Mouse (Mus musculus): ENCODE measurements around the gene 2210016L21Rik.

The 2210016L21Rik gene

DNA sequence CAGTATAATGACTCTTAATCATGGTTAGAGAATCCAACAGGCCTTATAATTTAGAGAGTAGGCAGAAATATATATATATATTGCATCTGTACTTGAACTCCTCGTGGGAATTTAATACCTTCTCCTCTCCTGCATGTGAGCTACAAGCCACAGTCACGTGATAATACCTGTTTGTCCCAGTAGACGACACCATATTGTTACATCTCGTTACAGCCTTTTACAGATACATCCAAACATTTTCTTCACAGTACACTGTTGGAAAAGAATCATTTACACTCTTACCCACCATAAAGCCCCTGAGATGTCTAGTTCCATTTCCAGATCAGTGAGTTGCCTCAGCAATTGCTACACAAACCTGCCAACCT, 790 bp downstream of the 2210016L21Rik start:
- DNase-seq (ENCODE audit: low spot score): no peak

DNA sequence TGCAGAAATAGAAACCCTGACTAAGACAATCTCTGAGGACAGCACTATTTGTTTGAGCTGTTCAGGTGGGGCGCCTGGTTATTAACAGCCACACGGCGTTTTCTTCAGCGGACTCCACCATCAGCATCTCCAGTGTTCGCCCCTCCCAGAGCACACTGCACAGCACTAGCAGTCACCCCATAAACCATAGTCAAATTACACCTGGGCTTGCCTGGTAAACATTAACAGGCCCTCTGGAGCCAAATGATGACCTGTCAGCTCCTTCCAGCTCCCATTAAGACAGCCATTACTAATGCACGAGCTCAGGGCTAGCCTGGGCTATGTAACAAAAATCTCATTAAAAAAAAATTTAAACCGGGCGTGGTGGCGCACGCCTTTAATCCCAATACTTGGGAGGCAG, 3.1 kb downstream of the 2210016L21Rik start:
- DNase-seq (ENCODE audit: low spot score): no peak

DNA sequence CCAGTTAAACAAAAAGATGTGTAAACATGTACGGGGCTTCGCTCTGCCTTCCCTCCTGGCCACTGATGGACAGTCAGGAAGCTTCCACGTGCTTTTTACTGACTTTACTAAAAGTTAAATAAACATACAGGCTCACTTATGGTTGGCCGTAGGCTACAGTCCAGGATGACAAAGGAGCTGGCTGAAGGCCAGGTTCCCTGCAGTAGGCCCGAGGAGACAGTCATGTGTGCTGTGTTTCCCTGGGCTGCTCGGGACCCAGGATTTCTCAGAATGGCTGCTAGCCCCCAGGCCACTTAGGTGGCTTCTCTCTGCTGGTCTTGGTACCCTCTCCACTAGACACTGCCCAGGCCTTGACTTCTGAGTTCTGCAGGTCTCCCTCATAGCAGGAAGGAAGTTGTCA, 6.9 kb downstream of the 2210016L21Rik start:
- no peak for DNase-seq (ENCODE audit: low spot score)

DNA sequence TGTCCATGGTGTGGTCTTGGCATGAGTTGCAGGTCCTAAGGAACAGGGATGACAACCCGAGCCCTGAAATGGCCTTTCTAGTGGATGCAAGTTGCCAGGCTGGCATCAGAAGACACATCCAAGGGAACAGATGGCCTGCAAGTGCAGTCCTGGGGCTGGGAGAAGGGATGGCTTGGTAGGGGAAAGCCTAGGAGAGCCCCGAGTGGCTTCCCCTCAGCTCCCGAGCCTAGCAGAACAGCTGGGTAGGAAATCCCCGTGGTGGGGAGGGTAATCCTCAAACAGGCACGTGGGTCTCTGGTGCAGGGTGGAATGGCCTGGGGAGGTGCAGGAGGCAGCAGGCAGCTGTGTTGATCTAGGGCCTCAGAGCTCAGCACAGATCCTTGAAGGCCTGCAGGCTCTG, 7.4 kb downstream of the 2210016L21Rik start:
- DNase-seq (ENCODE audit: low spot score): no peak

GRCm38 (mm10) chr5:114949812-114950211, 7.9 kb downstream of the 2210016L21Rik start:
- no peak for DNase-seq (ENCODE audit: low spot score)

DNA sequence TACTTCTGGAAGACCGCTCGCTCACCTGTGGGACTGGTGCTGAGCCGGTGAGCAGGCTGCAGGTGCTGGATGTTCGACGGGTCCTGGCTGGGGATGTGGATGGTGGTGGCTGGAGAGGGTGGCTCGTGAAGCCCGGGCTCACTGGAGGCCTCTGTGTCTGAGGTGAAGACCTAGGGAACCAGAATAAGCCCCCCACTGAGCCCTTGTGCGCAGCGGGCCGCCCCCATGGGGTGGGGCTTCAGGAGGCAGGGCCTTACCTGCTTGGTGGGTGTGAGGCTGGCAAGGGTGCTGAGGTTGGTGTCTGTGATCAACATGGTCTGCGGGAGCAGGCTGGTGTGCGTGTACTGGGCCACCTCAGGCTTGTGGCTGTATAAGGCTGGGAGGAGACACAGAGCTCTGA, 8.7 kb downstream of the 2210016L21Rik start:
- DNase-seq (ENCODE audit: low spot score): no peak

DNA sequence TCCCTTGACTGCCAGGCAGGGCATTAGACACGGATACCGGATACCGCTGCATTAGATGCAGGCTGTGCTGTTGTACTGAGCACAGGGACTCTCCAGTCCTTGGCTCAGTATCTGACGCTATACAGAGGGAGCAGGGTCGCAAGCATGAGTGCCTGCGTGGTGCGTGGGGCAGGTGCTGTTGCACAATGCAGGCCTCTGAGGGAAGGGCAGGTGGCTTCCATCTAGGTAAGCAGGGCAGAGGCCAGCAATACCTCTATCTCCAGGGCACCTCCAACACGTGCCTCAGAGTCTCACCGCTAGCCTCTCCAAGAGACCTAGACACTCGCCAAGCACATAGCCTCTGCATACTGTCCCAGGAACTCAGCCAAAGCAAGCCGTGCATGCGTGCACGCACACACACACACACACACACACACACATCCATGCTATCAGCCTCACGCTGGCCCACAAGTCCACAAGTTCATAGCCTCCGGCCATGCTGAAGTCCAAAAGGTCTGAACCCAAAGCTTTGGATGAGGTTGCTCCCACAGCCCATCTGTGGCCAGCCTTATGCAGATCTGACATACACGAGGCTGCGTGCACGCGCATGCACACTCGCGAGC, 9.4 kb downstream of the 2210016L21Rik start:
- no peak for DNase-seq (ENCODE audit: low spot score)

DNA sequence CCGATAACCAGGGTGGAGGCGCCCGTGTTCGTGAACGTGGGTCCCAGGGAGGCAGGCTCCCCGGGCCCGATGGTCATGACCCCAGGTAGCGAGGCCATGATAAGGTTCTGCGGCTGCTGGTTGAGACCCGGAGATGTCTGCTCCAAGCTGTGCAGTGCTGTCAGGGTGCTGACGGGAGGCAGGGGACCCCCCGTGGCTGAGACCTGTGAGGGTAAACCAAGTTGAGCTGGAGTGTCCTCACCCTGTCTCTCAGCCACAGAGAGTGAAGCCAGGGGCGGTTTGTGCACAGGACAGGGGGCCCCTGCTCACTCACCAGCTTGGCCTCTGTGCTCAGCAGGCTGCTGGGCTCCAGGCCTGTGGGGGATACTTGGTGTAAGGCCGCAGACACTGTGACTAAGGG, 11.4 kb downstream of the 2210016L21Rik start:
- no peak for DNase-seq (ENCODE audit: low spot score)

DNA sequence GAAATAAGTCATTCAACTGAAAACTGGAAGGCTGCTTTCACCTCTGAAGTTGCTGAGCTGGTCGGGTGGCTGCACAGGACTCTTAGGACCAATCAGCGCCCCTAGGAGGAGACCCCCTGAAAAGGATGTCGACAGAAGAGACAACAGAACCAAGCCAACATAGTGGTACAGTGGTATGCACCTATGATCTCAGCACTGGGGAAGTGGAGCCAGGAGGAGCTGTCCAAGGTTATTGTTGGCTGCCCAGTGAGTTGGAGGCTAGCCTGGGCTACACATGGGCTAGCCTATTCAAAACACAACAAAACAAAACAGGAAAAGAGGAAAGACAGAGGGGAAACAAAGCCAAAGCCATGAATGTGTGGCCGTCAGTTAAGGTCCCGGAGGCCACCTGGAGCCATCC, 16.1 kb downstream of the 2210016L21Rik start:
- DNase-seq (ENCODE audit: low spot score): no peak

DNA sequence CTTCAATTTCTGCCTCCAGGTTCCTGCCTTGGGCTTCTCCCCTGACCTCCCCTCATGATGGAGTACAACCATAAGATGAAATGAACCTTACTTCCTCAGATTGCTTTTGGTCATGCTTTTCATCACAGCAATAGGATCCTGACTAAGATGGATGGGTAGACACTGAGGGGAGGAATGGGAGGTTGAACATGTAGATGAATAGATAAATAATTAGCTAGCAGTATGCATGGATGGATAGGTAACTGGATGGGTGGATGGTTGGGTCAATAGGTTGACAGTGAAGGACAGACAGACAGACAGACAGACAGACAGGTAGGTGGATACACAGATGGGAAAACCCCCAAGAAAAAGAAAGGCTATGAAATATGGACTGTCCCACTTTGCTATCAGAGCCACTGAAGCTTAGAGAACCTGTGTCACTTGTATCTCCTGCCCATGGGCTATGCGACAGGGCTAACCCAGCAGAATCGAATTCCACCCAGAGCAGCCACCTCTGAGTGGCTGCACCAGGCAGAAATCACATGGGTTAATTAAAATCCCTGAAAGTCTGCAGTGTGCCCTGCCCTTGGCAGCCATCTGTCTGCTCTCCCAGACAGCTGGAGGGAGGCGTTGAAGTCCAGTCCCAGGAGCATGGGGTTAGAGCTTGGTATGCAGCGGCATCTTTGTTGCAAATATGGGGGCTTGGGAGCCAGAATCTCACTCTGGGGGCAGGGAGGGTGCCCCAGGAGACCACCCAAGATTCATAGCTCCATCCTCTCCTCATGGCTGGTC, 19.8 kb downstream of the 2210016L21Rik start:
- DNase-seq (ENCODE audit: low spot score): no peak

DNA sequence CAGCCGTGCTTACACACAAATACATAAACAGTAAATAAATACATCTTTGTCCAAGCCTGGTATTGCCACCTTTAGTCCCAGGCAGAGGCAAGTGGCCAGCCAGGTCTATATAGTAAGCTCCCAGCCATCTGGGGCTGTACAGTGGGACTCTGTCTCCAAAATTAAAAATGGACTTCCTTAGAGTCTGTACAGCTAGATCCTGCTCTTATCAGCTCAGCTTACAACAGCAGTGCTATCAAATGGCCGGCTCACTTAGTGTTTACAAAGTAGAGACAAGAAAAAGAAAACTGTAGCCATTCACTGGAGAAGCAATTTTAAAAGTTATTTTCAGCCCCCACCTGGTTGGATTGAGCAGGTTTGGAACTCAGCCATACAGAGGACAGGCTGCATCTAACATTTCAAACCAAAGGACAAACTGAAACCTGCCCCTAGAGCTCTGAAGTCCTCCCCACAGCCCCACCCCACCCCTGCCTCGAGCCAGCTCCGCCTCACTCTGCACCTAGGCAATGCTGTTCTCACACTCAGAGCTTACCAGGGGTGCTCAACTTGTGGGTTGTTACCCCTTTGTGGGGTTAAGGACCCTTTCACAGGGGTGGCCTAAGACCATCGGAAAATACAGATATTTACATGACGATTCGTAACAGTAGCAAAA, 22.5 kb downstream of the 2210016L21Rik start:
- no peak for DNase-seq (ENCODE audit: low spot score)

- DNase-seq (ENCODE audit: low spot score): no peak
Observed at GRCm38 (mm10) chr5:114964967-114965898, 23.3 kb downstream of the 2210016L21Rik start.

GRCm38 (mm10) chr5:114967523-114968268, 25.7 kb downstream of the 2210016L21Rik start:
- no peak for DNase-seq (ENCODE audit: low spot score)

DNA sequence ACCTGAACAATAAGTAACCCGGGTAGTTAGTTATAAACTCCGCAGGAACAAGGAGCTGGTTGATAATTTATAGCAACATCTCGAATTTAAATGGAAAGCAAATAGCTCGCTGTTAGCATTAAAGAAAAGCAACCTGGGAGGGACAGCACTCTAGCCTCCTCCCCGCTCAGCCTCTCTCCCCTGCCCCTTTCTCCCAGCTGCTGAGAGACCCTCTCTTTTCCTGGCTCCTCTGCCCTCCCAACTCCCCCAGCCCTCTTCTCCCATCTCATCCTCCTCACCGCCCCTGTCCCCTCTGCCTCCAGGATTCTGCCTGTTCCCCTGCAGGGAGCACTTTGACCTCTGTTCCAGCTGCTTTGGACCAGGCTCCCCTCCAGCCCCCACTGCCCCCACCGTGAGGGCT, 26.7 kb downstream of the 2210016L21Rik start:
- DNase-seq (ENCODE audit: low spot score): no peak

GRCm38 (mm10) chr5:114969064-114969463, 27.1 kb downstream of the 2210016L21Rik start:
- no peak for DNase-seq (ENCODE audit: low spot score)

DNA sequence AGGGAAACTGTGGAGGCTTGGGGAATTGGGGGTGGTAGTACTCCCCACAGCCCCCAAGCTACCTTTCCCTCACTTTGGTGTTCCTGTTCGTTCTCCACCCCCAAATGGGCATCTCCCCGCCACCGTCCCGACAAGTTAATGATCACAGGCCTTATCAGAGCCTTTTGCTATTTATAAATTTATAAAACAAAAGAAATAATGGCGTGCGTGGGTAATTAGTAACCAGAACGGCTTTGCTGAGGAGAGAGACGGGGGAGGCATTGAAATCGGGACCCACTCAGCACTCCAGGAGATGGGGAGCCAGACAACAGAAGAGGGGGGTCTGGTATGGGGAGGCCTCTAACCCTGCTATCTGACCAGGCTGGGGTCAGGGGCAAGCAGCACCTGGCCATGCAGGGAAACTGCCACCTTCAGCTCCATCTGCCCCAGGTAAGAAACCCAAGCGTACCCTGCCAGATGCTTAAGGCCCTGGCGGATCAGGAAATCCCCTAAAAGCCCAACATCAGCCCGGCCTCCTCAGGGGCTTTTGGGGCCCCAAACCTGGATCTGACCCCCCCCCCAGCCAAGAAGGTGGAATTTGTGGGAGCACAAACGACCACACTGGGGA, 27.8 kb downstream of the 2210016L21Rik start:
- DNase-seq (ENCODE audit: low spot score): no peak

DNA sequence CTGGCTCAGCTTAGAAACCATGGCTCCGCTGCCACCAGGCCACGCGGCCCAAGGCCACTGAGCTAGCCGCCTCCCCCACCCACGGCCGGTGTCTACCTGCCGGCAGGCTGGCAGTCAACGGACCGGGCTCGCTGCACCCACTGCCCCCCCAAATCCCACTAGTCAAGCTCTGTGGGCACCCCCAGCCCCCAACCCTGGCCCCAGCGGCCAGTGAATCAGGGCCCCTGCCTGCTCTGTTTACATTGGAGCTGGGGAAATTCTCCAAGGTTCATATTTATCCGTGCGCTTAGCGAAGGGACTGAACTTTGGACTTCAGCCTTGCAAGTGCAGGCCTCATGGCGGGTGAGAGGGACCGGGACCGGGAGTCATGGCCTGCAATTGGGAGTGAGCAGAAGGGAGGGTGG, 28.9 kb downstream of the 2210016L21Rik start, which contains the start of gene Hnf1a:
Gene Hnf1a, minus strand, starts transcription at position 271 of the 404 bp plus-strand sequence.
- no peak for DNase-seq (ENCODE audit: low spot score)

DNA sequence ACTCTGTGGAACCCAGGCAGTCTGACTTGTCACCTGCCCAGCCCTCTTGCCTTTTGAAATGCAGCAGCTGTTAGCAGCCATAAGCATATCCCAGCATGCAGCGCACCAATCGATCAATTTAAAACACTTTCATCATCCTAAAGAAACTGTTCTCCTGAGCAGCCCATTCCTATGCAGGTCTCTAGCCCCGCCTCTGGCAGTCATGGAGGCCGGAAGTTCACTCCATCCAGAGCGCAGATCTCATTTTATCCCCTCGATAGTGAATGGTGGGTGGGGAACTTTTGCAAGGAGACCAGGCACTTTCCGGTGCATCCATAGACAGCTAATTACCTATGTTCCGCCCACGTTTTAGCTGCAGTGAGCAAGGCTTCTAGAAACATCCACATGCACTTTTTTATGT, 30.2 kb downstream of the 2210016L21Rik start:
- no peak for DNase-seq (ENCODE audit: low spot score)

GRCm38 (mm10) chr5:114973131-114973530, 31.2 kb downstream of the 2210016L21Rik start:
- DNase-seq (ENCODE audit: low spot score): no peak

GRCm38 (mm10) chr5:114976935-114977334, 35.0 kb downstream of the 2210016L21Rik start:
- DNase-seq (ENCODE audit: low spot score): no peak

DNA sequence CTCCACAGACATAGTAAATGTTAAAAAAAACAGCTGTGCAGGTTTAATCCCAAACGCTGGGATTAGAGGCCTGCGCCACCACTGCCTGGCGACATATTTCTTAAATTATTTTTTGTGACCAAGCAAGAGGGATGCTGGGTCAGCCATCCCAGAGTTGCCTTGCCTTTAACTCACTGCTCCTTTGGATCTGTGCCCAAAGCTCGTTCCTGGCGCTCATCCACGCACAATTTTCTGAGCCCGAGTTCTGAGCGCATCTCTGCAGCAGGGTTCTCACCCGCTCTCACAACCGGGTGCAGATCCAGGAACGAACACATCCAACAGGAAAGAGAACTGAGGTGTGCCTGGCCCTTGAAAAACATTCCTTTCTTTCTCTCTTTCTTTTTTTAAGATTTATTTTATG, 36.5 kb downstream of the 2210016L21Rik start:
- DNase-seq (ENCODE audit: low spot score): no peak

All from embryo, embryonic 10 days (tissue).